Mouse (Mus musculus) liver, embryonic 14.5 days (tissue): ENCODE measurements around the gene Letm1. TPM values are rescaled to one million over a fixed set of nuclear protein-coding genes. Genes with fewer than 3 reads are reported as not detected.

Experiments
- ATAC-seq: fragments of 200-750 bp; cut with Nextera tagmentation; 2 replicates; pipeline ENCODE4 v1.8.0; 2017; ENCODE audit warnings: moderate number of reproducible peaks, mild to moderate bottlenecking, moderate library complexity; ENCODE audit not compliant: insufficient read depth
- DNase-seq, 3 experiments: peaks; one replicate each; pipeline ENCODE4 v3.0.0-alpha.2; 2012 to 2013; ENCODE audit warnings: low read depth in 3 of 3, low spot score in 3 of 3
- H3K27ac ChIP-seq: fragments of 300-500 bp; sonication (generic); 2 replicates; pipeline ENCODE4 v1.5.1; 2014; ENCODE audit warnings: moderate library complexity, mild to moderate bottlenecking, control low read depth, inconsistent platforms
- H3K27me3 ChIP-seq: fragments of 300-500 bp; sonication (generic); 2 replicates; pipeline ENCODE4 v1.6.1; 2014; ENCODE audit warnings: mild to moderate bottlenecking, low read length, moderate library complexity; ENCODE audit not compliant: control insufficient read depth, insufficient read depth
- H3K36me3 ChIP-seq: fragments of 300-500 bp; sonication (generic); replicated peaks from 2 replicates; pipeline ENCODE4 v1.6.1; 2014; ENCODE audit warnings: low read depth; ENCODE audit not compliant: control insufficient read depth, insufficient read depth
- H3K4me1 ChIP-seq, 2 experiments: fragments of 200-500 bp in 1 of 2; fragments of 300-500 bp in 1 of 2; sonication (generic) in 1 of 2; replicated peaks; 2 replicates each; pipeline ENCODE4 v1.6.1; 2012 to 2014; ENCODE audit warnings: antibody characterized with exemption in 1 of 2, inconsistent platforms in 1 of 2, low read length in 1 of 2; ENCODE audit not compliant: control insufficient read depth in 2 of 2, insufficient read depth in 2 of 2
- H3K4me2 ChIP-seq: fragments of 300-500 bp; sonication (generic); 2 replicates; pipeline ENCODE4 v1.6.1; 2014; ENCODE audit warnings: low read depth, mild to moderate bottlenecking, control low read depth, moderate library complexity
- H3K4me3 ChIP-seq, 2 experiments: fragments of 200-500 bp in 1 of 2; fragments of 300-500 bp in 1 of 2; sonication (generic) in 1 of 2; 2 replicates each; pipeline ENCODE4 v1.5.1; 2012 to 2014; ENCODE audit warnings: low read depth in 2 of 2, low read length in 2 of 2, mild to moderate bottlenecking in 2 of 2, control low read depth in 1 of 2, inconsistent platforms in 1 of 2, moderate library complexity in 1 of 2; ENCODE audit not compliant: insufficient read depth in 1 of 2
- H3K9ac ChIP-seq: fragments of 300-500 bp; sonication (generic); replicated peaks from 2 replicates; pipeline ENCODE4 v1.6.1; 2014; ENCODE audit warnings: mild to moderate bottlenecking, control low read depth, moderate library complexity
- H3K9me3 ChIP-seq: fragments of 300-500 bp; sonication (generic); 2 replicates; pipeline ENCODE4 v1.6.1; 2016; ENCODE audit warnings: low read length, mixed read lengths; ENCODE audit not compliant: control insufficient read depth
- CTCF ChIP-seq: IDR thresholded peaks from 2 replicates; pipeline ENCODE4 v1.5.1; 2016; ENCODE audit warnings: antibody characterized with exemption, low read depth, control low read depth
- EP300 ChIP-seq: IDR thresholded peaks from 2 replicates; pipeline ENCODE4 v1.6.1; 2016; ENCODE audit warnings: antibody characterized with exemption, low read depth
- WGBS: fragments of 180-500 bp; shearing (Covaris S2); extraction: QIAGEN DNeasy Blood & Tissue Kit; methylation state at CpG from one replicate; pipeline ENCODE4 v1.1.7; 2014; ENCODE audit not compliant: insufficient replicate concordance; 5-methylcytosine and 5-hydroxymethylcytosine counted together
- polyA plus RNA-seq, 2 experiments: library from polyadenylated mRNA; depleted of rRNA in 1 of 2; stranded (reverse) in 1 of 2; unstranded in 1 of 2; fragments of >200 nt; fragmentation: Nextera tagmentation in 1 of 2; extraction: Ambion mirVana in 1 of 2; gene quantifications; 2 replicates each; pipeline versions ENCODE4 v1.2.1 to v1.2.3; 2012 to 2014

Letm1 gene
- polyA plus RNA-seq, 2 experiments: 7.9 to 13.4 TPM

DNA sequence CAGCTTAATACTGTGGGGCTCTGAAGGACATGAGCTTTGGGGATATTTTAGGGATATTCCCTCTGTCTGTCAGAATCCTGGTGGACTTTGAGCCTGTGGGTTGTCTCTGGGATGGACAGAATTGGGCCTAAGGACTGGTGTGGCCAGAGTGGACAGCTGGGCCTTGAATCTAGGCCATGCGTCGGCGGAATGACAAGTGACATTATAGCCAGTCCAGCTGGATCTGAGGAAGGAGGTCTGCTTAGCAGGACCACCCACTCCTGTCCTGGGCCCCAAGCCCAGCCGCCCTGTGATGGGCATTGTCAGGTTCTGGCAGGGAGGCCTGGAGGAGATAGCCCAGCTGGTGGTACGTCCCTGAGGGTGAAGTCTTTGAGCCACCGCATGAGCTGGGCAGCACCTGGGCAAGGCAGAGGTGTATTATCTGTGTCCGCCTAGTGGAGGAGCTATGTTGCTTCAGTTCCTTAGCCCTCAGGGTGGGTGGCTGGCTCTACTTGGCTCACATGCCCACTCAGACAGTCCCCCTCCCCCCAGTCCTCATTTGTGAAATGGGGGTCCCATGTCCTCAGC, 56.5 kb downstream of the Letm1 start:
- Histone ChIP-seq H3K4me1 (peaks cover 0 to 4% of the 10 kb centered on the region in 2 experiments; a peak in 2 of 4 replicates), H3K27me3 (peaks cover 39% of the 10 kb centered on the region)
- WGBS: 75% methylated on average over 7 of the region's 7 CpGs

DNA sequence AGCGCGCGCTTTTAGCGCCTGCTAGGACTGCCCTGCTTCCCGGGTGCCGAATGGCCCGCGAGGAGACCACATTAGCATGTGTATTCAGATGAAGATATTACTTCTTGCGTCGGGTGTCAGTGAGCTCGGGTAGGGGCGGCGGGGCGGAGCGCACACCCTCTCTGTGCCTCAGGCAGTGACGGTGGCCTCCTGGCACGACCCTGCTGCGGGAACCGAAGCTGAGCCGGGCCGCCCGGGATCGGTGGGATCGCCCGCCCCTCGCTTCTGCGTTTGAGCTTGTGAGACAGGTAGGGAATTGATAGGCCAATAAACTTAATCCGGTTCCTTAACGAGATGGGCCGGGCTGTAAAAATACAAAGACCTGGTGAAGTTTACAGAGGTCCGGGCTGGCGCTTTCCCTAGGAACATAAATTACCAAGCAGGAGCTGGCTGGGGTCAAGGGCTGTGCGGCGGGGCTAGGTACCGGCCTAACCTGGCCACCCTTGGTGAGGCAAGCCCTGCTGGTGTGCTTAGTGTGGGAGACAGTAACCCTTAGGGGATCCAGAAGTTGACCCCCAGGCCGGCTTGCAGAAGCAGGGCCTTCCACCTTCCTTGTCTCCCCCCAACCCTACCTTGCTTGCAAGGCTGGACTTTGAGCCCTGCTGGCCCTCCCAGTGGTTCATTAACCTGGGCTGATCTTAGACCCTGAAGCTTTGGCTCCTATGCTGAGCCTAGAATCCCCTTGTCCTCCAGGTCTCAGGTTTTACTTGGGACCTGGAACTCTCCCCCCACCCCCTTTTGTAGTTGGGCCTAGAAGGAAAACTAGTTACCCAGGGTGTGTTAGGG, 58.8 kb downstream of the Letm1 start:
- Histone ChIP-seq H3K27ac (no peak overlapping the region), H3K9ac (no peak overlapping the region), H3K4me2 (peak overlapping the region; percentile 71), H3K36me3 (no peaks in the 10 kb centered on the region), H3K9me3 (no peaks in the 10 kb centered on the region), H3K27me3 (peaks cover 44% of the 10 kb centered on the region), H3K4me3 (peak overlapping the region; percentile 52 to 60), H3K4me1 (peaks cover 0 to 9% of the 10 kb centered on the region in 2 experiments; a peak in 2 of 4 replicates)
- WGBS: 16% methylated on average over 36 of the region's 36 CpGs
- no peak for DNase-seq
- no peak for TF ChIP-seq EP300
- no peak for TF ChIP-seq CTCF
- ATAC-seq: no peak

More for the DNA sequence above, 56.5 kb downstream of the Letm1 start:
- DNase-seq: no peak
- Histone ChIP-seq H3K27ac (no peak overlapping the region), H3K36me3 (no peaks in the 10 kb centered on the region), H3K4me3 (no peak overlapping the region), H3K9ac (no peak overlapping the region), H3K9me3 (no peaks in the 10 kb centered on the region), H3K4me2 (no peak overlapping the region)
- no peak for ATAC-seq
- TF ChIP-seq EP300 (no peak), CTCF (no peak)

DNA sequence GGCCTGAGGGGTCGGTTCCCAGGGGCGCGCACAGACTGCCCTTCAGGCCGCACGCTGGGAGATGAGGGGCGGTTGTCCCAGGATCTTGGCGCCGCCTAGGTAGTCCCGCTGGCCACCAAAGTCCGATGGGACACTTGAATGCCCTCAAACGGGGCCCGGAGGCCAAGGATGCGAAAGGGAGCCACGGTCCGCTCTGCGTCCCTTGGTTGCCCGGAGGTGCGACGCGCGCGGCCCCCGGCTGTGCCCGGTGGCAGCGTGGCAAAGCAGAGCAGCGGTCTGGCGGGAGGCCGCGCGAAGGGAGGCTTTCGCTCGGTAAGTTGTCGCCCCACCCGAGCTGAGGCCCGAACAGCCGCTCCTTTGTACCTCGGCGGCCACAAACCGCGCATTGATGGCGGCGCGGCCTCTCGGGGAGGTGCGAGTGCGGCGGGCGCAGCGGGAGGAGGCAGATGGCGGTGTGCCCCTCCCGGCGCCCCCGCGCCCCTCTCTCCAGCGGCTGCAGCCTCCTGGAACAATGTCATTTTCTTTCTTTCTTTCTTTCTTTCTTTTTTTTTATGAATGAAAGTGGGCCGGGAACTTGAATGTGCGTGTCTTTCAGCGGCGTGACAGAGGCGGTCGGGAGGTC, 59.5 kb downstream of the Letm1 start:
- Histone ChIP-seq H3K4me1 (peaks cover 0 to 9% of the 10 kb centered on the region in 2 experiments; a peak in 2 of 4 replicates), H3K9ac (no peak overlapping the region), H3K4me3 (peak overlapping the region; percentile 52 to 60), H3K27ac (no peak overlapping the region), H3K9me3 (no peaks in the 10 kb centered on the region), H3K4me2 (peak overlapping the region; percentile 71), H3K36me3 (no peaks in the 10 kb centered on the region), H3K27me3 (peaks cover 44% of the 10 kb centered on the region)
- no peak for ATAC-seq
- WGBS: 1% methylated on average over 61 of the region's 61 CpGs
- TF ChIP-seq EP300 (no peak), CTCF (no peak)
- DNase-seq: no peak

DNA sequence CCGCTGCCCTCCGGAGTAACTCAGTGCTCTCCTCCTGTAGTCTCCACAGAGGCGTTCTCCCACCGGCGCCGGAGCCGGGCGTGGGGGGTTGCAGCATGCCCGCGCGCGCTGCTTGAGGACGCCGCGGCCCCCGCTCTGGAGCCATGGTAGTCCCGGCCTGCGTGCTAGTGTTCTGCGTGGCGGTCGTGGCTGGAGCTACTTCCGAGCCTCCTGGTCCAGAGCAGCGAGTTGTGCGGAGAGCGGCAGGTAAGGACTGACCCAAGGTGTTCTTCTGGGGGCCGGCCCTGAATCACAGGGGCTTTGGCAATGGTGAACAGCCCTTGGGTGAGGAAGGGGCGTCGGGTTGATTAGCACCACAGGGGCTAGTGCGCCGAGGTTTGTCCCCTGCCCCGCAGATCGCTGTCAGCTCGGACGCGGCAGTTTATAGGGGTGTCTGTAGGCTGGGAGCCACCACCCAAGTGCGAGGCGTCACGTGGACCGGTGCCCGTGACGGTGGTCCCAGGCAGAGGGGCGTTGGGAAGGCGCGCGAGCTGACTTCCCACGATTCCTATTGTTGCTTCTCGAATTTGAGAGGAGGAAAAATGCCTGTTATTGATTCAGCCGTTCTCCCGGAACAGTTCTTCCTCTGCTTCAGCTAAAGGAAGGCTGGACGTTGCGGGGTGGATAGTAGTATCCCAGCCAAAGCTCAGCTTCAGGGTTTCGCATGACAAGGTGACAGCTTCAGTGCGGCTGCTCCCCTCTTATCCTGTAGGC, 60.2 kb downstream of the Letm1 start:
- DNase-seq (no peak), ATAC-seq (no peak)
- Histone ChIP-seq H3K9ac (peak overlapping the region; percentile 34), H3K27ac (no peak overlapping the region), H3K36me3 (no peaks in the 10 kb centered on the region), H3K4me1 (peaks cover 0 to 9% of the 10 kb centered on the region in 2 experiments; a peak in 2 of 4 replicates), H3K4me2 (peak overlapping the region; percentile 71), H3K9me3 (no peaks in the 10 kb centered on the region), H3K4me3 (peak overlapping the region; percentile 52 to 60), H3K27me3 (peaks cover 44% of the 10 kb centered on the region)
- under 1% methylated on average over 52 of the region's 53 CpGs for WGBS
- TF ChIP-seq CTCF: no peak
- no peak for TF ChIP-seq EP300
